Mouse (Mus musculus) ES-E14 (cell line): ENCODE results near the gene Lsm12.

Experiments
- CHD2 ChIP-seq: IDR thresholded peaks from 2 replicates; pipeline ENCODE4 v1.6.1; 2014; ENCODE audit warnings: mild to moderate bottlenecking, low read depth, low read length, inconsistent platforms
- HCFC1 ChIP-seq: IDR thresholded peaks from 2 replicates; pipeline ENCODE4 v1.6.1; 2012; ENCODE audit warnings: low read length, inconsistent platforms, borderline replicate concordance; ENCODE audit not compliant: insufficient read depth
- MAFK ChIP-seq: IDR thresholded peaks from 2 replicates; pipeline ENCODE4 v1.6.1; 2014; ENCODE audit warnings: mild to moderate bottlenecking, low read depth, low read length, inconsistent platforms; ENCODE audit not compliant: insufficient read depth
- ZC3H11A ChIP-seq: IDR thresholded peaks from 2 replicates; pipeline ENCODE4 v1.6.1; 2012; ENCODE audit warnings: low read depth, mild to moderate bottlenecking, inconsistent platforms, low read length, borderline replicate concordance
- ZNF384 ChIP-seq: IDR thresholded peaks from 2 replicates; pipeline ENCODE4 v1.6.1; 2012; ENCODE audit warnings: low read depth, low read length, inconsistent platforms

DNA sequence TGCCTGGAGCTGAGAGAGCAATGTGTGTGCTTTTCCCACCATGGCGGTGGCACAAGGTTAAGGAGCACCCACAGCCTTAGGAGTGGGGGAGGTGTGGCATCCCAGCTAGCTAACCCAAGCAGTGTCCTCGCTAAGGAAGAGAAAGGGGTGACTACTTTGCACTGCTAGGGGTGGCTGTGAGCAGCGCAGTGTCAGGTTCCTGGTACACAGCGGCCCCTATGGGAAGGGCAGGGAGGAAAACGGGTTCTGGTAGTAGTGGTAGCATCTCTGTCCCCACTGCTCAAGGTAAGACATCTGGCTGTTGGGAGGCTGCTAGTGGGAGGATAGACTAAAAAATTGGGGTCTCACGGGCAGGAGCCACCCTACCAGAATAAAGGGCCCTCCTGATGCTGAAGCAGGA lies 13.1 kb upstream of the Lsm12 start:
- TF ChIP-seq MAFK (no peak), ZC3H11A (no peak), HCFC1 (no peak), ZNF384 (no peak), CHD2 (no peak)
